Mouse (Mus musculus) MEL-GATA-1-ER (cell line): ENCODE results near the gene Mettl14.
"Not testable (repeated sequence)": the region's sequence is repeated elsewhere in the genome, so short reads cannot be mapped to it uniquely, and the experiment has no call there.

Experiments
- DNase-seq: peaks from one replicate; pipeline ENCODE4 v3.0.0-alpha.2; 2012; ENCODE audit warnings: low read depth; ENCODE audit errors: extremely low read depth

Mettl14 gene

GRCm38 (mm10) chr3:123366820-123367219, 19.1 kb downstream of the Mettl14 start:
- DNase-seq: not testable (repeated sequence)

GRCm38 (mm10) chr3:123356377-123356991, 29.4 kb downstream of the Mettl14 start:
- DNase-seq: no peak

- DNase-seq: no peak
Observed at GRCm38 (mm10) chr3:123354388-123354787, 31.5 kb downstream of the Mettl14 start.

- no peak for DNase-seq
Observed at GRCm38 (mm10) chr3:123353661-123354060, 32.2 kb downstream of the Mettl14 start.

- peak; percentile 46 for DNase-seq
Observed at GRCm38 (mm10) chr3:123353183-123353582, 32.7 kb downstream of the Mettl14 start.

GRCm38 (mm10) chr3:123351519-123351918, 34.4 kb downstream of the Mettl14 start:
- DNase-seq: no peak

- no peak for DNase-seq
Observed at GRCm38 (mm10) chr3:123350602-123351001, 35.3 kb downstream of the Mettl14 start.

- DNase-seq: no peak
Observed at GRCm38 (mm10) chr3:123348080-123348802, 37.7 kb downstream of the Mettl14 start.

- no peak for DNase-seq
Observed at GRCm38 (mm10) chr3:123343690-123344089, 42.2 kb downstream of the Mettl14 start.

GRCm38 (mm10) chr3:123341049-123341448, 44.9 kb downstream of the Mettl14 start:
- no peak for DNase-seq

- no peak for DNase-seq
Observed at GRCm38 (mm10) chr3:123338666-123339195, 47.2 kb downstream of the Mettl14 start.

GRCm38 (mm10) chr3:123337853-123338252, 48.1 kb downstream of the Mettl14 start:
- no peak for DNase-seq

- DNase-seq: no peak
Observed at GRCm38 (mm10) chr3:123336951-123337350, 49.0 kb downstream of the Mettl14 start.

GRCm38 (mm10) chr3:123336455-123336854, 49.5 kb downstream of the Mettl14 start:
- DNase-seq: no peak

GRCm38 (mm10) chr3:123335480-123335879, 50.4 kb downstream of the Mettl14 start:
- no peak for DNase-seq

GRCm38 (mm10) chr3:123334947-123335346, 51.0 kb downstream of the Mettl14 start:
- DNase-seq: no peak

GRCm38 (mm10) chr3:123333055-123333424, 52.9 kb downstream of the Mettl14 start:
- DNase-seq: no peak

- no peak for DNase-seq
Observed at GRCm38 (mm10) chr3:123332330-123333054, 53.4 kb downstream of the Mettl14 start.

- no peak for DNase-seq
Observed at GRCm38 (mm10) chr3:123330221-123330620, 55.7 kb downstream of the Mettl14 start.

- DNase-seq: no peak
Observed at GRCm38 (mm10) chr3:123329251-123329650, 56.7 kb downstream of the Mettl14 start.

- DNase-seq: no peak
Observed at GRCm38 (mm10) chr3:123324326-123324725, 61.6 kb downstream of the Mettl14 start.

- DNase-seq: peak; percentile 44
Observed at GRCm38 (mm10) chr3:123322147-123322546, 63.8 kb downstream of the Mettl14 start.
